Comparison of ENCODE assay signal across 10 mouse cellular contexts in the genomic region with DNA sequence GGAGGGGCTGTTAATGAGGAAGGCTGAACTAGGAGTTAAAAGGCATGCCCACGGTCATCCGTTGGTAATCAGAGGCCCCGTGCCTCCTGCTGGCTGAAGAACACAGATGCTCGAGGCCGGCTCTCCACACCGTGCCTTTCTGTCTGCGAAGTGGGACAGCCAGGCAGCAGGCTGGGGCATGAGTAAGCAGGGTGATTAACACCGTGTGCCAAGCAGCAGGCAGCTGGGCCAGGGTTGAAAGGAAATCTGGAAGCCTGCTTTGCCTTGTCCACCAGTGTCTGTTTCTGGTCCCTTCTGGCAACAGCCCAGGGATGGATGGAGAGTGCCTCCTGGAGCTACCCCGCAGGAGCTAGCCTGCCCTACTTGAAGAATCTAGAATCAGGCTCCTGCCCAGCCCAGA.
A peak's percentile ranks its signal among the peaks of the same experiment; 100 is the strongest.
DNase-seq lines count a peak whose midpoint lies in the region; ATAC-seq and TF ChIP-seq lines count a peak whose summit lies in the region.
"Had no signal": no experiment of that assay in that cellular context is flagged by ENCODE, and none has a peak within 500 bp of the region (broad histone marks: within the 10 kb centered on the region; RNA-seq: fewer than 3 reads in every experiment).

No protein-coding gene starts in this region.

- H3K9ac ChIP-seq in kidney, postnatal 0 days (ENCODE audit: low read depth, low read length): no peak overlapping the region
- H3K9ac ChIP-seq in hindbrain, embryonic 16.5 days (ENCODE audit: low read depth, low read length): no peak overlapping the region
- H3K9ac ChIP-seq in neural tube, embryonic 14.5 days (replicated peaks; ENCODE audit: low read depth, low read length): no peak overlapping the region
- H3K9ac ChIP-seq: embryonic facial prominence, embryonic 12.5 days; liver, embryonic 13.5 days had no signal

- WGBS in kidney, postnatal 0 days: 25% methylated on average over 9 of the region's 9 CpGs
- 17% methylated on average over 9 of the region's 9 CpGs for WGBS in hindbrain, embryonic 16.5 days
- WGBS in neural tube, embryonic 14.5 days: 10% methylated on average over 9 of the region's 9 CpGs

- no peak overlapping the region for H3K27ac ChIP-seq in kidney, postnatal 0 days
- no peak overlapping the region for H3K27ac ChIP-seq in hindbrain, embryonic 16.5 days (ENCODE audit: low read depth, low read length)
- no peak overlapping the region for H3K27ac ChIP-seq in neural tube, embryonic 14.5 days (ENCODE audit: low read depth, low read length)
- H3K27ac ChIP-seq: embryonic facial prominence, embryonic 12.5 days; liver, embryonic 13.5 days had no signal

- H3K4me1 ChIP-seq in kidney, postnatal 0 days (replicated peaks; ENCODE audit: insufficient read depth, low read length): no peaks in the 10 kb centered on the region
- H3K4me1 ChIP-seq in hindbrain, embryonic 16.5 days (ENCODE audit: control insufficient read depth, insufficient read depth, low read depth, low read length): peaks cover 36% of the 10 kb centered on the region
- H3K4me1 ChIP-seq in neural tube, embryonic 14.5 days (ENCODE audit: control insufficient read depth, insufficient read depth, low read length): peaks cover 36% of the 10 kb centered on the region
- H3K4me1 ChIP-seq: liver, embryonic 13.5 days had no signal

- ATAC-seq in kidney, postnatal 0 days (replicated peaks; ENCODE audit: low FRiP score, low read depth): no peak
- ATAC-seq in hindbrain, embryonic 16.5 days: peak; percentile 79
- peak; percentile 53; the same call in 1 of the 2 replicates for ATAC-seq in neural tube, embryonic 14.5 days (ENCODE audit: low read depth)
- no peak for ATAC-seq in megakaryocyte, adult 5-6 weeks (ENCODE audit: poor library complexity, severe bottlenecking)

- no peak for DNase-seq in kidney, postnatal 0 days (ENCODE audit: low spot score)
- DNase-seq in kidney, postnatal 4 days: no peak
- peak; percentile 63 to 71 for DNase-seq in cerebellum, postnatal 25 days
- DNase-seq in urinary bladder, postnatal 10 days (ENCODE audit: low spot score): no peak
- no peak for DNase-seq in ovary, postnatal 14 days (ENCODE audit: low spot score)
- DNase-seq: liver, embryonic 13.5 days had no signal

- H3K27me3 ChIP-seq in kidney, postnatal 0 days (ENCODE audit: insufficient read depth, low read length): no peaks in the 10 kb centered on the region
- no peaks in the 10 kb centered on the region for H3K27me3 ChIP-seq in hindbrain, embryonic 16.5 days (replicated peaks; ENCODE audit: control insufficient read depth, insufficient read depth, low read length)
- H3K27me3 ChIP-seq in neural tube, embryonic 14.5 days (ENCODE audit: control insufficient read depth, insufficient read depth, low read length): no peaks in the 10 kb centered on the region
- H3K27me3 ChIP-seq: embryonic facial prominence, embryonic 12.5 days; liver, embryonic 13.5 days had no signal

- H3K4me2 ChIP-seq in kidney, postnatal 0 days (ENCODE audit: low read length): no peak overlapping the region
- H3K4me2 ChIP-seq in hindbrain, embryonic 16.5 days (ENCODE audit: low read length): no peak overlapping the region
- H3K4me2 ChIP-seq in neural tube, embryonic 14.5 days (ENCODE audit: low read depth, low read length): no peak overlapping the region
- H3K4me2 ChIP-seq: embryonic facial prominence, embryonic 12.5 days; liver, embryonic 13.5 days had no signal

- H3K36me3 ChIP-seq in kidney, postnatal 0 days (ENCODE audit: insufficient read depth, low read length): 0 out of 2 replicates have a peak, but pooled peaks cover 2% of the 10 kb centered on the region
- no peaks in the 10 kb centered on the region for H3K36me3 ChIP-seq in hindbrain, embryonic 16.5 days (ENCODE audit: control insufficient read depth, insufficient read depth, low read length)
- H3K36me3 ChIP-seq in neural tube, embryonic 14.5 days (ENCODE audit: control insufficient read depth, insufficient read depth, low read length): no peaks in the 10 kb centered on the region
- H3K36me3 ChIP-seq: embryonic facial prominence, embryonic 12.5 days; liver, embryonic 13.5 days had no signal

- no peak overlapping the region for H3K4me3 ChIP-seq in kidney, postnatal 0 days (replicated peaks; ENCODE audit: low read depth, low read length)
- H3K4me3 ChIP-seq in hindbrain, embryonic 16.5 days (ENCODE audit: low read length): no peak overlapping the region
- H3K4me3 ChIP-seq in neural tube, embryonic 14.5 days (ENCODE audit: low read depth, low read length): no peak overlapping the region
- H3K4me3 ChIP-seq: embryonic facial prominence, embryonic 12.5 days; liver, embryonic 13.5 days had no signal

- peak; percentile 11; the same call in 1 of the 2 replicates for TF ChIP-seq CTCF in kidney, postnatal 0 days (IDR thresholded peaks at IDR 0.05; ENCODE audit: low read depth)

- no peaks in the 10 kb centered on the region for H3K9me3 ChIP-seq in kidney, postnatal 0 days (replicated peaks; ENCODE audit: low read length)
- H3K9me3 ChIP-seq in hindbrain, embryonic 16.5 days (ENCODE audit: control insufficient read depth, low read length): peaks cover 3% of the 10 kb centered on the region
- no peaks in the 10 kb centered on the region for H3K9me3 ChIP-seq in neural tube, embryonic 14.5 days (ENCODE audit: control insufficient read depth, low read length)
- H3K9me3 ChIP-seq: embryonic facial prominence, embryonic 12.5 days; liver, embryonic 13.5 days had no signal

Comparison
In these comparisons a context has a peak if more than half of its experiments do, and no peak if none do; other contexts are left out.
1. ATAC-seq: peak in hindbrain, embryonic 16.5 days (single experiment) and neural tube, embryonic 14.5 days (single experiment); none in kidney, postnatal 0 days (single experiment) and megakaryocyte, adult 5-6 weeks (single experiment).
2. DNase-seq: peak in cerebellum, postnatal 25 days (2 of 2); none in kidney, postnatal 0 days (single experiment), kidney, postnatal 4 days (0 of 2), urinary bladder, postnatal 10 days (single experiment) and ovary, postnatal 14 days (single experiment).